Mouse (Mus musculus) embryonic facial prominence, embryonic 13.5 days (tissue): ENCODE measurements around the gene Gm5941. TPM values are rescaled to one million over a fixed set of nuclear protein-coding genes. Genes with fewer than 3 reads are reported as not detected.
"Not testable (repeated sequence)": the region's sequence is repeated elsewhere in the genome, so short reads cannot be mapped to it uniquely, and the experiment has no call there.

Source experiments
- ATAC-seq: fragments of 200-750 bp; cut with Nextera tagmentation; 2 replicates; pipeline ENCODE4 v1.8.0; 2017; ENCODE audit warnings: low read depth; ENCODE audit not compliant: insufficient number of reproducible peaks, insufficient read depth, low FRiP score, low TSS enrichment
- H3K27ac ChIP-seq: fragments of 300-500 bp; sonication (generic); 2 replicates; pipeline ENCODE4 v1.5.1; 2015; ENCODE audit warnings: moderate library complexity, mild to moderate bottlenecking, inconsistent platforms
- H3K27me3 ChIP-seq: fragments of 300-500 bp; sonication (generic); 2 replicates; pipeline ENCODE4 v1.6.1; 2015; ENCODE audit warnings: mild to moderate bottlenecking, inconsistent platforms
- H3K36me3 ChIP-seq: fragments of 300-500 bp; sonication (generic); 2 replicates; pipeline ENCODE4 v1.6.1; 2015; ENCODE audit warnings: mild to moderate bottlenecking, inconsistent platforms
- H3K4me1 ChIP-seq: fragments of 300-500 bp; sonication (generic); 2 replicates; pipeline ENCODE4 v1.6.1; 2015; ENCODE audit warnings: inconsistent platforms
- H3K4me2 ChIP-seq: fragments of 300-500 bp; sonication (generic); 2 replicates; pipeline ENCODE4 v1.6.1; 2015; ENCODE audit warnings: moderate library complexity, mild to moderate bottlenecking, inconsistent platforms
- H3K4me3 ChIP-seq: fragments of 300-500 bp; sonication (generic); 2 replicates; pipeline ENCODE4 v1.5.1; 2015; ENCODE audit warnings: mild to moderate bottlenecking, inconsistent platforms
- H3K9ac ChIP-seq: fragments of 300-500 bp; sonication (generic); 2 replicates; pipeline ENCODE4 v1.6.1; 2015; ENCODE audit warnings: mild to moderate bottlenecking, inconsistent platforms
- H3K9me3 ChIP-seq: fragments of 300-500 bp; sonication (generic); 2 replicates; pipeline ENCODE4 v1.6.1; 2016; ENCODE audit warnings: inconsistent platforms
- WGBS: fragments of 180-500 bp; shearing (Covaris S2); methylation state at CpG from one replicate; pipeline ENCODE4 v1.1.7; 2015; ENCODE audit warnings: mixed read lengths; 5-methylcytosine and 5-hydroxymethylcytosine counted together
- polyA plus RNA-seq: library from polyadenylated mRNA; unstranded; fragments of >200 nt; fragmentation: Nextera tagmentation; extraction: Ambion mirVana; gene quantifications from 2 replicates; pipeline ENCODE4 v1.2.1, GENCODE M21; 2015

The Gm5941 gene
- polyA plus RNA-seq, result not detected in 2 replicates

- not testable (repeated sequence) for ATAC-seq, H3K9me3 ChIP-seq, H3K27me3 ChIP-seq, H3K36me3 ChIP-seq, H3K4me3 ChIP-seq, H3K9ac ChIP-seq, H3K27ac ChIP-seq, H3K4me2 ChIP-seq, H3K4me1 ChIP-seq
- WGBS, result 88% methylated on average over 4 of the region's 4 CpGs
Observed at GRCm38 (mm10) chrX:92489649-92490048, at the start of gene Gm5941. Gene Gm5941 (plus strand): TSS chrX:92489949.

- Histone ChIP-seq H3K27me3 (no peaks in the 10 kb centered on the region), H3K4me3 (no peak overlapping the region), H3K36me3 (no peaks in the 10 kb centered on the region), H3K9ac (no peak overlapping the region), H3K9me3 (no peaks in the 10 kb centered on the region), H3K27ac (no peak overlapping the region), H3K4me1 (no peaks in the 10 kb centered on the region), H3K4me2 (no peak overlapping the region)
- no peak for ATAC-seq
- WGBS, result 26% methylated on average over 3 of the region's 3 CpGs
Observed at GRCm38 (mm10) chrX:92460496-92460895, 29.3 kb upstream of the Gm5941 start.

GRCm38 (mm10) chrX:92464773-92465172 is 25.0 kb upstream of the Gm5941 start:
- Histone ChIP-seq H3K27me3 (no peaks in the 10 kb centered on the region), H3K36me3 (no peaks in the 10 kb centered on the region), H3K4me2 (no peak overlapping the region), H3K9ac (no peak overlapping the region), H3K27ac (no peak overlapping the region), H3K4me3 (no peak overlapping the region), H3K4me1 (no peaks in the 10 kb centered on the region), H3K9me3 (no peaks in the 10 kb centered on the region)
- WGBS, result 64% methylated on average over 4 of the region's 4 CpGs
- ATAC-seq, result no peak

- Histone ChIP-seq H3K9me3 (no peaks in the 10 kb centered on the region), H3K27ac (no peak overlapping the region), H3K4me1 (no peaks in the 10 kb centered on the region), H3K4me2 (no peak overlapping the region), H3K4me3 (no peak overlapping the region), H3K9ac (no peak overlapping the region), H3K27me3 (no peaks in the 10 kb centered on the region), H3K36me3 (no peaks in the 10 kb centered on the region)
- no peak for ATAC-seq
- 23% methylated on average over 1 of the region's 1 CpGs for WGBS
Observed at GRCm38 (mm10) chrX:92498254-92498653, 8.5 kb downstream of the Gm5941 start.

- Histone ChIP-seq H3K9me3 (no peaks in the 10 kb centered on the region), H3K4me1 (no peaks in the 10 kb centered on the region), H3K4me3 (no peak overlapping the region), H3K9ac (no peak overlapping the region), H3K36me3 (no peaks in the 10 kb centered on the region), H3K4me2 (no peak overlapping the region), H3K27ac (no peak overlapping the region), H3K27me3 (no peaks in the 10 kb centered on the region)
- WGBS, result 68% methylated on average over 1 of the region's 1 CpGs
- ATAC-seq, result no peak
Observed at GRCm38 (mm10) chrX:92527826-92528225, 38.1 kb downstream of the Gm5941 start.

Other genes with a start within 250 kb of the Gm5941 start
- not detected in 2 replicates for gene Mageb18, start 109.6 kb downstream of the Gm5941 start, polyA plus RNA-seq